Mouse (Mus musculus) erythroblast, embryonic 14.5 days (primary cell): ENCODE results near the gene Vps13c.

ENCODE experiments used
- GATA1 ChIP-seq: IDR thresholded peaks from 2 replicates; pipeline ENCODE4 v1.6.1; 2012; ENCODE audit warnings: low read length, inconsistent platforms, mixed read lengths
- TAL1 ChIP-seq: IDR thresholded peaks from 3 replicates; pipeline ENCODE4 v1.6.1; 2012; ENCODE audit warnings: low read length, inconsistent platforms, mixed read lengths

GRCm38 (mm10) chr9:67849397-67849796 lies 9.2 kb downstream of the Vps13c start:
- TF ChIP-seq GATA1: no peak
- no peak for TF ChIP-seq TAL1
